Comparison of ENCODE assay signal across 7 mouse cellular contexts in genomic region chr3:115887427-115888309, GRCm38 (mm10). TPM values are rescaled to one million over a fixed set of nuclear protein-coding genes. Genes with fewer than 3 reads are reported as not detected.
DNase-seq lines count a peak whose midpoint lies in the region; ATAC-seq and TF ChIP-seq lines count a peak whose summit lies in the region.

Gene Dph5 (plus strand): TSS chr3:115887837.

- peak within 1 kb of the TSS; percentile 58 for H3K27ac ChIP-seq in embryonic facial prominence, embryonic 12.5 days
- peak within 1 kb of the TSS; percentile 87 for H3K27ac ChIP-seq in kidney, adult 2 months (ENCODE audit: insufficient read depth, low read depth, low read length)
- H3K27ac ChIP-seq in limb, embryonic 12.5 days = peak within 1 kb of the TSS; percentile 53
- peak within 1 kb of the TSS; percentile 91 for H3K27ac ChIP-seq in midbrain, embryonic 15.5 days
- H3K27ac ChIP-seq in spleen, adult 2 months (ENCODE audit: insufficient read depth, low read length) = peak within 1 kb of the TSS; percentile 93

- no peak for TF ChIP-seq CTCF in kidney, adult 2 months (conservative IDR thresholded peaks at IDR 0.05; ENCODE audit: insufficient read depth, insufficient read length, low read depth, low read length)
- TF ChIP-seq CTCF in spleen, adult 2 months (IDR thresholded peaks at IDR 0.05; ENCODE audit: extremely low read depth, insufficient read depth, insufficient read length, insufficient replicate concordance) = no peak

- WGBS in embryonic facial prominence, embryonic 12.5 days = under 1% methylated on average over 40 of the region's 40 CpGs
- whole genome bisulfite sequencing in kidney, adult 2 months = under 1% methylated on average over 40 of the region's 40 CpGs
- under 1% methylated on average over 40 of the region's 40 CpGs for WGBS in limb, embryonic 12.5 days
- WGBS in midbrain, embryonic 15.5 days = under 1% methylated on average over 40 of the region's 40 CpGs
- under 1% methylated on average over 40 of the region's 40 CpGs for WGBS in spleen, adult 2 months

- peak within 1 kb of the TSS; percentile 67 for H3K9ac ChIP-seq in embryonic facial prominence, embryonic 12.5 days
- H3K9ac ChIP-seq in limb, embryonic 12.5 days (replicated peaks) = peak within 1 kb of the TSS; percentile 68
- peak within 1 kb of the TSS; percentile 88 for H3K9ac ChIP-seq in midbrain, embryonic 15.5 days

- H3K4me1 ChIP-seq in embryonic facial prominence, embryonic 12.5 days = peaks cover 4% of the 10 kb centered on the region; the same call in 1 of the 2 replicates
- peaks cover 3% of the 10 kb centered on the region; the same call in 1 of the 2 replicates for H3K4me1 ChIP-seq in kidney, adult 2 months (ENCODE audit: control insufficient read depth, insufficient read depth, low read length)
- peaks cover 3% of the 10 kb centered on the region; the same call in 1 of the 2 replicates for H3K4me1 ChIP-seq in limb, embryonic 12.5 days (replicated peaks)
- H3K4me1 ChIP-seq in midbrain, embryonic 15.5 days = peaks cover 6% of the 10 kb centered on the region
- no peaks in the 10 kb centered on the region; the same call in 1 of the 2 replicates for H3K4me1 ChIP-seq in spleen, adult 2 months (ENCODE audit: control insufficient read depth, insufficient read depth, insufficient read length)

- H3K4me3 ChIP-seq in embryonic facial prominence, embryonic 12.5 days = peak within 1 kb of the TSS; percentile 75
- peak within 1 kb of the TSS; percentile 97 for H3K4me3 ChIP-seq in kidney, adult 2 months (ENCODE audit: insufficient read depth, low read depth, low read length)
- H3K4me3 ChIP-seq in limb, embryonic 12.5 days (replicated peaks) = peak within 1 kb of the TSS; percentile 72
- peak within 1 kb of the TSS; percentile 87 for H3K4me3 ChIP-seq in midbrain, embryonic 15.5 days
- peak within 1 kb of the TSS; percentile 92 for H3K4me3 ChIP-seq in spleen, adult 2 months (ENCODE audit: extremely low read depth, insufficient read depth, insufficient read length)

- H3K27me3 ChIP-seq in embryonic facial prominence, embryonic 12.5 days = no peaks in the 10 kb centered on the region
- H3K27me3 ChIP-seq in kidney, adult 2 months (replicated peaks; ENCODE audit: control insufficient read depth, insufficient read depth, low read length) = no peaks in the 10 kb centered on the region
- no peaks in the 10 kb centered on the region for H3K27me3 ChIP-seq in limb, embryonic 12.5 days
- H3K27me3 ChIP-seq in midbrain, embryonic 15.5 days (replicated peaks) = no peaks in the 10 kb centered on the region
- H3K27me3 ChIP-seq in spleen, adult 2 months (ENCODE audit: control insufficient read depth, insufficient read depth, low read length) = no peaks in the 10 kb centered on the region

- TF ChIP-seq POLR2A in kidney, adult 2 months (IDR thresholded peaks at IDR 0.05; ENCODE audit: low read depth, low read length) = no peak
- peak; percentile 71; the same call in 1 of the 2 replicates for TF ChIP-seq POLR2A in spleen, adult 2 months (IDR thresholded peaks at IDR 0.05; ENCODE audit: low read depth, low read length)

- peak; percentile 82 for DNase-seq in adrenal gland, postnatal 25 days
- peak; percentile 95 to 96 for DNase-seq in heart, adult 18-20 months
- DNase-seq in kidney, adult 2 months = peak; percentile 95
- DNase-seq in spleen, adult 2 months (ENCODE audit: low read depth in 1 of 2, low spot score in 2 of 2) = peak; percentile 80 to 90

- peak; percentile 94 for ATAC-seq in embryonic facial prominence, embryonic 12.5 days (ENCODE audit: insufficient number of reproducible peaks, insufficient read depth, low FRiP score, low TSS enrichment)
- ATAC-seq in limb, embryonic 12.5 days (ENCODE audit: insufficient number of reproducible peaks, insufficient read depth, low FRiP score, low TSS enrichment, low read depth) = peak; percentile 94
- ATAC-seq in midbrain, embryonic 15.5 days (replicated peaks) = peak; percentile 99

- no peaks in the 10 kb centered on the region for H3K9me3 ChIP-seq in embryonic facial prominence, embryonic 12.5 days
- no peaks in the 10 kb centered on the region for H3K9me3 ChIP-seq in limb, embryonic 12.5 days
- no peaks in the 10 kb centered on the region for H3K9me3 ChIP-seq in midbrain, embryonic 15.5 days

- H3K4me2 ChIP-seq in embryonic facial prominence, embryonic 12.5 days (replicated peaks) = peak within 1 kb of the TSS; percentile 73
- H3K4me2 ChIP-seq in limb, embryonic 12.5 days = peak within 1 kb of the TSS; percentile 84
- H3K4me2 ChIP-seq in midbrain, embryonic 15.5 days = peak within 1 kb of the TSS; percentile 77

- H3K36me3 ChIP-seq in embryonic facial prominence, embryonic 12.5 days = no peaks in the 10 kb centered on the region
- H3K36me3 ChIP-seq in kidney, adult 2 months (ENCODE audit: control insufficient read depth, insufficient read depth, low read length) = no peaks in the 10 kb centered on the region
- H3K36me3 ChIP-seq in limb, embryonic 12.5 days = no peaks in the 10 kb centered on the region
- no peaks in the 10 kb centered on the region for H3K36me3 ChIP-seq in midbrain, embryonic 15.5 days (replicated peaks)
- H3K36me3 ChIP-seq in spleen, adult 2 months (ENCODE audit: control insufficient read depth, insufficient read depth, low read length) = peaks cover 5% of the 10 kb centered on the region; the same call in 1 of the 2 replicates

RNA-seq across cellular contexts. Expression of gene Dph5, which starts in this region (rescaled TPM):
- 25.6 and 26.7 TPM in 2 replicates for total RNA-seq in adrenal gland, postnatal 25 days (2021)
- polyA plus RNA-seq in embryonic facial prominence, embryonic 12.5 days (2016; fragmentation: Nextera tagmentation; extraction: Ambion mirVana) = 25.1 and 27.5 TPM in 2 replicates
- 1 to 10 TPM; 7.2 to 9.8 TPM for total RNA-seq in heart, adult 18-20 months (2021)
- 4.1 and 6.1 TPM in 2 replicates for polyA plus RNA-seq in kidney, adult 2 months (2012; rRNA removed)
- 25.7 and 25.8 TPM in 2 replicates for polyA plus RNA-seq in limb, embryonic 12.5 days (2016; fragmentation: Nextera tagmentation; extraction: Ambion mirVana)
- 22.3 and 23.8 TPM in 2 replicates for polyA plus RNA-seq in midbrain, embryonic 15.5 days (2015; fragmentation: Nextera tagmentation; extraction: Ambion mirVana)
- polyA plus RNA-seq in spleen, adult 2 months (2012; rRNA removed) = 9.6 and 10.2 TPM in 2 replicates

Comparison
In these comparisons a context has a peak if more than half of its experiments do, and no peak if none do; other contexts are left out.
1. Peak in every context shown above with its lines: DNase-seq, ATAC-seq, H3K4me3 ChIP-seq and H3K27ac ChIP-seq.